Mouse (Mus musculus) hindbrain, embryonic 14.5 days (tissue): ENCODE results near the gene Sap18b. TPM values are rescaled to one million over a fixed set of nuclear protein-coding genes. Genes with fewer than 3 reads are reported as not detected.
"Not testable (repeated sequence)": the region's sequence is repeated elsewhere in the genome, so short reads cannot be mapped to it uniquely, and the experiment has no call there.

Experiments
- ATAC-seq: fragments of 200-750 bp; cut with Nextera tagmentation; 2 replicates; pipeline ENCODE4 v1.8.0; 2017; ENCODE audit warnings: moderate number of reproducible peaks, mild to moderate bottlenecking, moderate TSS enrichment, moderate library complexity; ENCODE audit not compliant: low FRiP score
- DNase-seq: peaks from one replicate; pipeline ENCODE4 v3.0.0-alpha.2; 2015; ENCODE audit warnings: low spot score
- H3K27ac ChIP-seq: fragments of 300-500 bp; sonication (generic); 2 replicates; pipeline ENCODE4 v1.5.1; 2014; ENCODE audit warnings: mild to moderate bottlenecking, moderate library complexity
- H3K27me3 ChIP-seq: fragments of 300-500 bp; sonication (generic); 2 replicates; pipeline ENCODE4 v1.6.1; 2014; ENCODE audit warnings: mild to moderate bottlenecking, low read length, mixed read lengths; ENCODE audit not compliant: control insufficient read depth, insufficient read depth
- H3K36me3 ChIP-seq: fragments of 300-500 bp; sonication (generic); replicated peaks from 2 replicates; pipeline ENCODE4 v1.6.1; 2014; ENCODE audit not compliant: control insufficient read depth, insufficient read depth
- H3K4me1 ChIP-seq: fragments of 300-500 bp; sonication (generic); replicated peaks from 2 replicates; pipeline ENCODE4 v1.6.1; 2014; ENCODE audit warnings: antibody characterized with exemption, low read length, mixed read lengths; ENCODE audit not compliant: control insufficient read depth, insufficient read depth
- H3K4me2 ChIP-seq: fragments of 300-500 bp; sonication (generic); replicated peaks from 2 replicates; pipeline ENCODE4 v1.6.1; 2014; ENCODE audit warnings: mild to moderate bottlenecking, moderate library complexity
- H3K4me3 ChIP-seq: fragments of 300-500 bp; sonication (generic); replicated peaks from 2 replicates; pipeline ENCODE4 v1.5.1; 2014; ENCODE audit warnings: mild to moderate bottlenecking, low read length
- H3K9ac ChIP-seq: fragments of 300-500 bp; sonication (generic); 2 replicates; pipeline ENCODE4 v1.6.1; 2014
- H3K9me3 ChIP-seq: fragments of 300-500 bp; sonication (generic); 2 replicates; pipeline ENCODE4 v1.6.1; 2016; ENCODE audit warnings: low read length; ENCODE audit not compliant: control insufficient read depth
- WGBS: fragments of 180-500 bp; shearing (Covaris S2); extraction: QIAGEN DNeasy Blood & Tissue Kit; methylation state at CpG from one replicate; pipeline ENCODE4 v1.1.7; 2014; 5-methylcytosine and 5-hydroxymethylcytosine counted together
- polyA plus RNA-seq: library from polyadenylated mRNA; unstranded; fragments of >200 nt; fragmentation: Nextera tagmentation; extraction: Ambion mirVana; gene quantifications from 2 replicates; pipeline ENCODE4 v1.2.1, GENCODE M21; 2014

The Sap18b gene
- polyA plus RNA-seq, 1 experiment from 2014 or later, result 266 TPM

DNA sequence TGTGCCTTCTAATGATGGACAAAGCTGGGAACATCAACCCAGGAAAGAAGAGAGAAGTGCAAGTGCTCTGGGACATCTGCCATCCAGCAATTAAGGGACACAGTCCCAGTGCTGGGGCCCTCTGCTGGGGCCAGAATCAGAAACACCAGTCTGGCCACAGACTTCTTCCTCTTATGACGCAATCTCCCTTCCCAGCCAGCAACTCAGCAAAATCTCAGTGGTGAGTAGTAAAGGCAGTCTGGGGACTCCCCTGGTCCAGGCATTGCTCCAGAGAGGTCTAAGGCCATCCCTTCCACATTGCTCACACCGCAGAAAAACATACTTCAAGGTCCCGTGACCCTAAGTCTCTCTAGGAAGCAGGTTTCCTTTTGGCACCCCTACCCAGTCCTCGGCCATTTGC lies 27.1 kb downstream of the Sap18b start:
- Histone ChIP-seq H3K27me3 (no peaks in the 10 kb centered on the region), H3K9ac (no peak overlapping the region), H3K4me3 (peak overlapping the region; percentile 63), H3K4me1 (peaks cover 9% of the 10 kb centered on the region), H3K4me2 (peak overlapping the region; percentile 65), H3K9me3 (no peaks in the 10 kb centered on the region), H3K27ac (no peak overlapping the region), H3K36me3 (0 out of 2 replicates have a peak, but pooled peaks cover 11% of the 10 kb centered on the region)
- no peak for DNase-seq
- 82% methylated on average over 4 of the region's 4 CpGs for WGBS
- no peak for ATAC-seq

DNA sequence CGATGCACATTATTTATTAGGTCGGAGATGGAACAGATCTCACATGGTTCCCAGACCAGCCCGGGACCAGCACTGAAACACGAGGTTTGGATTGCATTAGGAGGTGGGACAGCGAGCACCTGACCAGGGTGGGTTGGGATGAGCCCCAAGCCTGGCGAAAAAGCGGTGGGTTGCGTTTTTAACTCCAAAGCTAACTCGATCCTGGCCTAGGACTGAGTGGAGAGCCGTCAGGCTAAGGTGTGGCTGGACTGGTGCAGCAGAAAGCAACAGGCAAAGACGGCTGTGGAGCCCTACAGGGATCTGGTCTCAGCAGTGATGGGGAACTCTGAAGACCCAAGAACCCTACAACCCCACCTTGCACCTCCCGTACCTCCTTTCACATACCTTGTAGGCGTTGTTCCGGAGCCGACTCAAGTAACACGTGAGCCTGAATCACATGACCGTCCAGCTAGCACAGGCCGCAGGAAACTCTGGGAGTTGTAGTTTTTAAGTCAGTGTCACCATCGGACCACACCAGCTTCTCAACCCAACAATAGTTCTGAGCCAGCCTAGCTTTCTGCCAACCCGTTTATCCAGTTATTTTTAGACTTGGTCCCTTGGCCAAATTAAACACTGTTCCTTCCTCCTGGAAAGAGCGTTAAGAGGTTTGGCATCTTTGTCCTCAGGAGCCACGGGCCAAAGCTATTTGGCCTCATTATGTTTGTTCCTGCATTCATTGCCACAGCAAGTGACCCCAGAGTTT lies 28.1 kb downstream of the Sap18b start, which contains the start of gene Slc38a7:
Slc38a7 (minus strand) TSS at position 438 of the 742 bp plus-strand sequence.
- ATAC-seq (peak; percentile 97), DNase-seq (peak; percentile 80)
- H3K4me3 ChIP-seq, result peak within 1 kb of the TSS; percentile 63
- H3K36me3 ChIP-seq, result 0 out of 2 replicates have a peak, but pooled peaks cover 3% of the 10 kb centered on the region
- no peaks in the 10 kb centered on the region for H3K27me3 ChIP-seq
- H3K9ac ChIP-seq, result peak within 1 kb of the TSS; percentile 70
- 19% methylated on average over 22 of the region's 22 CpGs for WGBS
- H3K9me3 ChIP-seq, result no peaks in the 10 kb centered on the region
- H3K4me1 ChIP-seq, result peaks cover 9% of the 10 kb centered on the region
- H3K4me2 ChIP-seq, result peak within 1 kb of the TSS; percentile 65
- no peak within 1 kb of the TSS for H3K27ac ChIP-seq

DNA sequence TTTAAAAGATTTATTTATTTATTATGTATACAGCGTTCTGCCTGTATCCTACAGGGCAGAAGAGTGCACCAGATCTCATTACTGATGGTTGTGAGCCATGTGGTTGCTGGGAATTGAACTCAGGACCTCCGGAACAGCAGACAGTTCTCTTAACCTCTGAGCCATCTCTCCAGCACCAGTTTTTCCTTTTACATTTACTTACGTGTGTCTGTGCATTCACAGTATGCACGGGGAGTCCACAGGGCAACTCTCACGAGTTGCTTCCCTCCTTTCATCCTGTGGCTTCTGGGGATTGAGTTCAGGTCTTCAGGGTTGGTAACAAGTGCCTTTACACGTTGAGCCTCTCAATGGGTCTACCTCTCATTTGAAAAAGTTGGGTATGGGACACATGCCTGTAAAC lies 29.0 kb downstream of the Sap18b start:
- H3K36me3 ChIP-seq, result no peaks in the 10 kb centered on the region
- ATAC-seq (no peak), DNase-seq (no peak)
- 90% methylated on average over 6 of the region's 6 CpGs for WGBS
- H3K27me3 ChIP-seq, result no peaks in the 10 kb centered on the region
- no peak overlapping the region for H3K4me2 ChIP-seq
- no peak overlapping the region for H3K27ac ChIP-seq
- no peak overlapping the region for H3K4me3 ChIP-seq
- peaks cover 9% of the 10 kb centered on the region for H3K4me1 ChIP-seq
- H3K9me3 ChIP-seq, result no peaks in the 10 kb centered on the region
- H3K9ac ChIP-seq, result no peak overlapping the region

DNA sequence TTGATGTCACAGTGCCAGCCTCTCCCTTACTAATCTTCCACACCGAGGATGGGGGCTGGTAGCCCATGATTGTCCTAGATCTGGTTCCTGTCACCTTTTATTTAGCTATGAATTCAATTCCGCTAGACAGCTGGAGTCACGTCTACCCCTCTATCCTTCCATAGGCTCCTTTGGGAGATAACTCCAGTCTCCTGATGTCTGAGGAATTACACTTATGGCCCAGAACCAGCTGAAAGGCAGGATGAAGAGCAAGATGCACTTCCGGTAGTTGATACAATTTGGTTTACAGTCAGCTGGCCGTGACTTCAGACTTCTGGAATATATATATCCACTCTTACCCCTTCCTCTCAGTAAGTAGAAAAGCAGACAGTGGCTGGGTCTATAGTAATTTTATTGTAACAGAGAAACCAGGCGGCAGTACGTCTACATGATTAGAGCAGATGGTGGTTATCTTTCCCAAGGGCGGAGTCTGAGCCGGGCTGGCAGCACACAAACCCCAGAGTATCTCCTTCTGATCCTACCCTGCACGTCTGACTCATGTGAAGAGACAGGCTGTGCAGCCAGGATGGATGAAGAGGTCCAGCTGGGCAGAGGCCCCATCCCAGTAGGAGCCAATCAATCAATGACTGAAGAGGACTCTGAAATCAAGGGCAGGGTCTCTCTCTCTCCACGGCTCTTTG lies 38.8 kb downstream of the Sap18b start:
- WGBS, result 71% methylated on average over 10 of the region's 11 CpGs
- peaks cover 52% of the 10 kb centered on the region for H3K36me3 ChIP-seq
- not testable (repeated sequence) for H3K9me3 ChIP-seq, H3K27me3 ChIP-seq, H3K4me3 ChIP-seq, H3K9ac ChIP-seq, H3K27ac ChIP-seq, H3K4me2 ChIP-seq, ATAC-seq, DNase-seq, H3K4me1 ChIP-seq

DNA sequence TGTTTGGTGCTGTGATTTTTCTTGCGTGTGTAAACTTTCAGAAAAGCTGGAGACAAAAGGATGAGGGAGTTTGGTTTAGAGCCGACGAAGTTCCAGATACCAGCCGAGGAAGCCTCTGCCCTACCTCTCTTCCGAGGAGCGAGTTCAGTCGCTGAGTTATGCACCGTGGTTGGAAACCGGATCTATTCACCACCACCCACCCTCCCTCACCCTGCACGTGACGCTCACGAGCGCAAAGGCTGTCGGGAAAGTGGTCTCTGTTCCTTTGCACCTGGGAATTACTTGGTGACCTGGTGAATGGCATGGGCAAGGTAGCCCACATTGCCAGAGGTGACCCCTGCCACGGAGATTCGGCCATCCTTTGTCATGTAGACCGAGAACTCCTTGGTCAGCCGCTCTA lies 39.7 kb downstream of the Sap18b start:
- H3K27ac ChIP-seq, H3K4me2 ChIP-seq, H3K9ac ChIP-seq, ATAC-seq, H3K4me1 ChIP-seq, H3K9me3 ChIP-seq, H3K4me3 ChIP-seq, DNase-seq, H3K27me3 ChIP-seq: not testable (repeated sequence)
- WGBS, result 97% methylated on average over 17 of the region's 18 CpGs
- H3K36me3 ChIP-seq, result peaks cover 59% of the 10 kb centered on the region

DNA sequence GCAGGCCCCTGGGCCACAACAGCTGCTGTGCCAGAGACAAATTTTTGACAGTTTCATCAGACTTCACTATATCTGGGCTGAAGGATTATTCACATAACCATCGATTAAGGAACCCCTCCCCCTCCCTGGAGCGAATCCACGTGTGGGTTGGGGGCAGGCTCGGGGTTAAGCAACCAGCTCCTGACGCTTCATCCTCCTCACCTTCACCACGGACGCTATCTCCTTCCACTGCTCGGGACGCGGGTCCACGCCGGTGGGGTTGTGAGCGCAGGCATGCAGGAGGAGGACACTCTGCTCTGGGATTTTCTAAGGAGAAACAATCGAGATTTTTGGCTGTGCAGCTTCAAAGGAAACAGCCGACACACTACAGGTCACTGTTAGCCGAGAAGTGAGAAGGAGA lies 46.5 kb downstream of the Sap18b start:
- no peaks in the 10 kb centered on the region for H3K9me3 ChIP-seq
- H3K4me3 ChIP-seq, result no peak overlapping the region
- peaks cover 97% of the 10 kb centered on the region for H3K36me3 ChIP-seq
- no peaks in the 10 kb centered on the region for H3K4me1 ChIP-seq
- no peaks in the 10 kb centered on the region for H3K27me3 ChIP-seq
- H3K9ac ChIP-seq, result no peak overlapping the region
- DNase-seq (no peak), ATAC-seq (no peak)
- WGBS, result 94% methylated on average over 16 of the region's 16 CpGs
- no peak overlapping the region for H3K4me2 ChIP-seq
- H3K27ac ChIP-seq, result no peak overlapping the region

DNA sequence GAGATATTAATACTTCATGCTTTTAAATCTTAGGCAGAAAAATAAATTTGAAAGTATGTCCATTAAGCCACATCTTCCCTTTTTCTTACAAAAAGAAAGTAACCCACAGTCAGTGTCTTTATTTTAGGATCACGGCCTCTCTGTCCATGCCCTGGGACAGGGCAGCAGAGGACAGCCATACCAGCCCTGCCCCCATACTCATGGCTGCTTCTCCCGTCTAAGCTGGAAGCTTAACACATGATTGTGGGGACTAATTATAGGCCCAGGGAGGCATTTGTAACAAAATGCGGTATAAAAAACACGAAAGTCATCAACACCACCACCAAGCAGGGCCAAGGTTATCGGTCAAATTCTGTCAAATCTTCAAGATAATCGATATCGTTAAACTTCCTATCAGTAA lies 50.1 kb downstream of the Sap18b start:
- ATAC-seq, result no peak
- Histone ChIP-seq H3K9me3 (no peaks in the 10 kb centered on the region), H3K36me3 (peaks cover 76% of the 10 kb centered on the region), H3K9ac (no peak overlapping the region), H3K27ac (no peak overlapping the region), H3K4me3 (no peak overlapping the region), H3K27me3 (no peaks in the 10 kb centered on the region), H3K4me2 (no peak overlapping the region), H3K4me1 (0 out of 2 replicates have a peak, but pooled peaks cover 4% of the 10 kb centered on the region)
- 95% methylated on average over 7 of the region's 7 CpGs for WGBS
- DNase-seq, result no peak

Other genes with a start within 250 kb of the Sap18b start
- not detected in 2 replicates for gene Prss54, start 249.0 kb upstream of the Sap18b start, polyA plus RNA-seq
- 7.8 and 7.9 TPM in 2 replicates for gene Gins3, start 191.9 kb upstream of the Sap18b start, polyA plus RNA-seq
- gene Ndrg4, start 148.4 kb upstream of the Sap18b start, polyA plus RNA-seq, result 397 and 490 TPM in 2 replicates
- 27.0 and 31.7 TPM in 2 replicates for gene Setd6, start 109.5 kb upstream of the Sap18b start, polyA plus RNA-seq
- 61.9 and 70.5 TPM in 2 replicates for gene Cnot1, start 17.9 kb upstream of the Sap18b start, polyA plus RNA-seq
- 22.9 and 26.7 TPM in 2 replicates for gene Slc38a7, start 28.2 kb downstream of the Sap18b start, polyA plus RNA-seq
- gene Got2, start 63.2 kb downstream of the Sap18b start, polyA plus RNA-seq, result 90.5 and 102 TPM in 2 replicates